Mouse (Mus musculus) thymus, adult 18-20 months (tissue): ENCODE results near the gene Arhgef3.

ENCODE experiments used
- DNase-seq, 2 experiments: peaks; one replicate each; pipeline ENCODE4 v3.0.0; 2022; ENCODE audit warnings: mixed read lengths in 2 of 2

The Arhgef3 gene

DNA sequence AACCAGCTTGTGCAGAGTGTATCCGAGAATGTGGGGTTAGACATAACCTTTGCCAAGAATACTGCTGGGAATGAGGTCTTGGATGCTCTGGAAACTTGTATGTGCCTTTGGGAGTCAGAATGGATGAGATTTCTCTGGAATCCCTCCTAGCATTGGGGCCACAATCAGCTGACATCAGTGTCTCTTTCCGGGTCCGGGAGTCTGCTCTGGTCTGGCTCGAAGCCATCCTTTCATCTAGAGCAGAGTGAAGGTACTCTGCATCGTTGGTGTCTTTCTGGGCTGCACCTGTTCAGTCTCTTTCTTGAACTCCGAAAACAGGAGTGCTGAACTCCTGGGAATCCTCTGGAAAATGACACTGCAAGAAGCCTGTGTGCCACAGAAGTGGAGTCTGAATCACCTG is 1.3 kb downstream of the Arhgef3 start:
- no peak for DNase-seq

DNA sequence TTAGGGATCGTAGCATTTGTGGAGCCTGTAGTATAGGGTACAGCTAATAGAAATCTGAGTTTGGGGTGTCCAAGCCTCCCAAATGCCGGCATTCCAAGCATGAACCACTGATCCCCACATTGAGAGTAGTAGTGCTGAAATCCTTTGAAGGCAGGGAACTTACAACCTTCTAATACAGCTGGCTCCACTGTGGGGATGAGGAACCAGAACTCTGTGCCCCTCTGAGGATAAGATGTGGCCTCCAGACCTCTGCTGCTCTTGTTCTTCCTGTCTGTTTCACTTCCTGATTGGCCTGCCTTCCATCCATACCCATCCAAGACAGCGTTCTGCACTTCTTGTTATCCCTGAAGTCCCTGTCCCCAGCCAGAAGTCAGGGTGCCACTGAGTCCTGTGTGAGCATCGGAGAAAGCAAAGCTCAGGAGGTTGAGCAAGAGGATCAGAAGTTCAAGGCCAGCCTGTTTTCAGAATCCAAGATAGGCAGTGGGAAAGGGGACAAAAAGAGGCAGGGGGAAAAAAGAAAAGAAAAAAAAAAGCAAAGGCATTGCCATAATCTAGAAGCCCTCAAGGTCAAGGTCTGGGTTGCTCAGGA is 2.0 kb downstream of the Arhgef3 start:
- no peak for DNase-seq

DNA sequence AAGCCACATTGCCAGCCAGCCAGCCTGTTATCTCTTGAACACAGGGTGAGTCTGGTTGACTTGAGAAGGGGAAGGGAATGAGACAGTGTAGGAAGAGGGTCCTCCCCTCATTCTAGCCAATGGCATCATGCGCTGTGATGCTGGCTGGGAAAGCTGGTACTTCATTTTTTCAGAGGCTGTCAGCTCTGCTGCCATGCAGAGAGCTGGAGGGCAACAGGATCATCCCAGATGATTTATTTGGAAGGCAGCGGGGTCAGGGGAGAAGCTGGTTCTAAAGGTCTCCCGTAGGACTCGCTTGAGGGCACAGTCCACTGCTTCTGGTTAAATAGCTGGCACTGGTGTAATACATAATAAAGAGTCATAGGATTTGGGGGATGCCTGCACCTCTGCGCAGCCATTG is 3.8 kb downstream of the Arhgef3 start:
- DNase-seq: no peak

DNA sequence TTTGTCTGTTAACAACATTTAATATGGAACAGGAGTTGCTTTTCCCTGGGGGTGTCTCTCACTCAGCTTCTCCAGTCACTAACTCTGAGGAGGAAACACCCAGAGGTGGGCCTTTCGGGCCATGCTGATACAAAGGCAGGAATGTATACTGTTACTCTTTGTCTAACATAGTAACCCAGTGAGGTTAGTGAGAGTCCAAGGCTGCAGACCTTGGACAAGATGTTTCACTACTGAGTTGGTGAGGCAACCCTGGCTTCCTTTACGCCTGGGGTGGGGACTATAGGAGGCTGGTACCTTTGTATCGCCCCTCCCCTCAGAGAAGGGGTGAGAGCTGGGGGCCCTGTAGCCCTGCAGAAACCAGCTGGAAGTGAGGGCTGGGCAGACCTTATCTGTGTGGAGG is 7.9 kb downstream of the Arhgef3 start:
- DNase-seq: no peak

DNA sequence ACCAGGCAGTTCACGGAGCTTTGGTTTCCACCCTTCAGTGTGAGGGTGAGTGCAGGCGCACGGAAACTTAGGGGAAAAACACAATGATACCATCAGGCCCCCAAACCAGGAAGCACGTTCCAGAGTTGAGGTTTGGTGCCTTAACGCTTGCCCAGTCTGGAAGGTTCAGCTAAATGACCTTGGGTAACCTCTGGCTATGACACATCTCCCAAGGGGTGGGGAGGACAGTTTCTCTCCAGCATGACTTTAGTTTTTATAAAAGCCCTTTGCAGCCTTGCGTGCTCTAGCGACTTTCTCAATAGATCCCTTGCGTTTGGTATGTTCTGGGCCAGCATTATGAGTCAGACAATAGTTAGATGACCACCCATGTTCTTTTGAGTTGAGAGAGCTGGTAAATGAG is 8.8 kb downstream of the Arhgef3 start:
- DNase-seq: no peak

DNA sequence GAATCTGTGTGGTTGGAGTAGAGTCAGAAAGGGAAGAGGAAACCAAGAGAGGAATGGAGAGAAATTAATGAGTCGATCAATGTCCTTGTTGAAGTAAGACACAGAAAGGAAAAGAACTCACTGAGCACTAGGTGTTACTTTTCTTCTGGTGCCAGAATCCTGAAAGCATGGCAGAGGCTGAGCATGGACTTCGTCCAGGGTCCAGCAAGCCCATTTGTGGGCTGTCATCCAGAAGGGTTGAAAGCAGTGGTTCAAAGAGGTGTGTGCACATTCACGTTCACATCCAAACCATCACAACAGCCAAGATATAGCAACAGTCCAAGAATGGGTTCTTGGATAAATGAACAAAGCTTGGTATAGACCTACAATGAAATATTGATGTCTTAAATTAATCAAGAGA is 15.3 kb downstream of the Arhgef3 start:
- no peak for DNase-seq

DNA sequence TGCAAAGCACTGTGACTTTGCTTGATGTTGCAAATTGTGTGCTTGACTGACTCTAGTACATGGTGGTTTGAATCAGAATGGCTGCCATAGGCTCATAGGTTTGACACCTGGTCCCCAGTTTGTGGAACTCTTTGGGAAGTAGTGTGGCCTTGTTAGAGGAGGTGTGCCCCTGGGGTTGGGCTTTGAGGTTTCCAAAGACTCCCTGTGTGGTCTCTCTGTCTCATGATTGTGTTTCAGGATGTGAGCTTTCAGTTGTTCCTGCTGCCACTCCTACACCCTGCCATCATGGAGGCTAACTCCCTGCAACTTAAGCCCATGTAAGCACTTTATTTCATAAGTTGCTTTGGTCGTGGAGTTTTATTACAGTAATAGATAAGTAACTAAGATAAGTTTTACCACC is 16.0 kb downstream of the Arhgef3 start:
- DNase-seq: no peak

DNA sequence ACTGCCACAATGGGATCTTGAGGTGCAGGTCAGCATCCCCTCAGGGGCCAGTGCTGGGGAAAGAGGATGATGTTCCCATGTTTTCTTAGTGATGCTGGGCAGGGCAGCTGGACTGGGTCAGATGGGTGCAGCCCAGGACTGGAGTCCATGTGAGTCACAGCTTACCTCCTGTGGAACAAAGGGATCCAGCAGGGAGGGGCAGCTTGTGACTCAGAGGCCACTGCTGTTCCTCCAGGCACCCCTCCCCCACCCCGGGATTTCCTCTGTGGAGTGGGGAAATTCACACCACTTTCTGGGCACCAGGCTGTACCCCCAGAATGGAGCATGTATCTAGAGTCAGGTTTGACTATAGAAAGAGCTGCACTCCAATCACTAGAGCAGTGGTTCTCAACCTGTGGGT is 16.8 kb downstream of the Arhgef3 start:
- no peak for DNase-seq

DNA sequence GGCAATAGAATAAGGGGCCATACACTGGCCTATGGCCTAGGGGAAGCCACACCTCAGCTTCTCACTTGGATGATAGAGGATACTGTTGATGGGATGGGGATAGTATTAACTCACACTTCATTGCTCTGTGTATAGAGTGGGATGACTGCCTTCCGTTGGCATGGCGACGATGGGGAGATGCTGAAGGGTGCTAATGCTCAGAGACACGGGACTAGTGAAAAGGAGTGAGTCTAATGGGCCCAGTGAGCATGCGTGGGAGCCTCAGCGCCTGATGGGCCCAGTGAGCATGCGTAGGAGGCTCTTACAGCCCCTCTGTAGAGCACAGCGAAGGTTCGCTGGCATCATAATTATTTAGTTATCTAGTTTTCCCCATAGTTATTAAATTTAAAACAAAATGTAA is 24.2 kb downstream of the Arhgef3 start:
- no peak for DNase-seq

DNA sequence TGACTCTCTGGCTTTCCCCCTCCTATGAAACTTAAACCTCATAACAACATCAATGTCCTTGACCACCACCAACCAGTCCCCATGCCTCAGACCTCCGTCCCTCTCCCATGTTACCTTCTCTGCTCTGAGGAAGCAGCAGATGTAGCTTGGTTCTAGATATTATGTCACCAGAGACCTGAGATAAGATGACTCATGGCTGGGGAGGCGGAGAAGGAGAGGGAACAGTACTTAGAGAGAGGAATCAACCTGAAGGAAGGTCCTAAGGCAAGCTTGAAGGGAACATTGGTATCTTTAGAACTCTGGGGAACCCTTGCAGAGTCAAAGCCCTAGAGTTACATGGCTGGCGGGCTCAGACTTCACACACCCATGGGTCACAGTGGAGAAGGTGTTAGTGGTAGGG is 25.3 kb downstream of the Arhgef3 start:
- DNase-seq: no peak

DNA sequence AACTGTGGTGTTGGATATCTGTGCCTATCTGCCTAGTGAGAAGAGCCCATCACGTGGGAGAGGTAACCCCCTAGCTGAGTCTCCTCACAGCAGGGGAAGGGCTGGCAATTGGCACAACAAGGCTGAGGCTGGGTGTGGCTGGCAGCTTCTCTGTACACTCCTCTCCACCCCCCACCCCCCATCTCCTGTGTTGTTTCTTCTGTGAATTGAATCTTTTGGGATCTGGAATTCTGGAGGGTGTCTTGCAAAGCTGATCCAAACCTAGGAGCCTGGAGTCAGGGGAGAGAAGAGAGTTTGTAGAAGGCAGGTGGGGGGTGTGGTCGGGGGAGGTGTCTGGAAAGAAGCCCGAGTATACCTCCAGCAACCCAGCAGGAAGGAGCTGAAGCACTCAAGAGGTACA is 26.8 kb downstream of the Arhgef3 start:
- DNase-seq: no peak

DNA sequence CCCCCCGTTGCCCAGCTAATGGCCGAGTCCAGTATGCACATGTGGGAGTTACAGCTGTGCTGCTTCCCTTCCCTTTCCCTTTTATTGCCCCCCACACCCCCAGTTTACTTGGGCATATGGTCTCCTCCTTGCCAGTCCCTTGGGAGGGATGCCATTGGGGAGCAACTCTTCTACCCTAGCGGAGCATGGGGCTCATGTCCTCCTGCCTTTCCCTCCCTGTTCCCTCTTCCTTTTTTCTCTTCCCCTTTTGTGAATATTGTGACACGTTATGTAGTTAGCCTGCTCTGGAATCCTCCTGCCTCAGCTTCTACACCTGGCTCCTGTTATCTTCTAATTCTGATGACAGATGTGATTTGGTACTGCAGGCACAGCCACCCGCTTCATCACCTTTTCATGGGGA is 28.0 kb downstream of the Arhgef3 start:
- DNase-seq: no peak

DNA sequence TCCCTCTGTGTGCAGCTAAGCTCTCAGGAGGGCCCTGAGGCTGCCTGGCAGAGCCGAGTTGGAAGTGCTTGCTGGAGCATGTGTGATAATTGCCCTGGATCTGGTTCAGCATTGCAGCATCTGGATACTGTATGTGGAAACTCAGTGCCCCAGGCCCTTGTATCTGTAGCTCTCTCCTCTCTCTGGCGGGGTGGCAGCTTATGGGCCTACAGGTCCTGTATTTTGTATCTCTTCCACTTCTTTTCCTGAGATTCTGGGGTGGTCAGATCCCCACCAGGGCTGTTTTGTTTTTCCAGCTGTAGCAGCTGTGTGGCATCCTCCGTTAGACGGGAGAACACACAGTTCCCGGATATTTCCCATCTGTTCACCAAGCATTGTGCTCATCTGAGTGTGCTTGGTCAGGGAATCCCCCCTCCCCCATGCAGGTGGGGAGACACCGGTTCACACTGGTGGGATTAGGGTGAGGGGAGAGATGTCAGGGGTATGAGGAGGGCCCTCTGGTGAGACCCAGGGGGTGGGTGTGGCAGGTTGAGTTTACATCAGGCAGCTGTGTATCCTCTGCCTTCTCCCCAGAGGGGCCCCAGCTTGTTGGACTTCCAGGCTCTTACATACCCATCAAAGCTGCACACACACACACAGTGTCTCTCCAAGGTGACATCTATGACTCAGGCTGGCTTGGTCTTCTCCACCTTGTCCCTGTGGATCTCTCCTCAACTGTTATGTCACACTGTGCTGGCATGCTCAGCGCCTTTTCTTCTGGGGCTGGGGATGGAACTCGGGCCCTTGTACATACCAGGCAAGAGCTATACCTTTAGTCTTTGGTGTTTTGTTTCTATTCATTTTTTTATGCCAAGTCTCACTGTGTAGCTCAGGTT is 30.7 kb downstream of the Arhgef3 start:
- no peak for DNase-seq

DNA sequence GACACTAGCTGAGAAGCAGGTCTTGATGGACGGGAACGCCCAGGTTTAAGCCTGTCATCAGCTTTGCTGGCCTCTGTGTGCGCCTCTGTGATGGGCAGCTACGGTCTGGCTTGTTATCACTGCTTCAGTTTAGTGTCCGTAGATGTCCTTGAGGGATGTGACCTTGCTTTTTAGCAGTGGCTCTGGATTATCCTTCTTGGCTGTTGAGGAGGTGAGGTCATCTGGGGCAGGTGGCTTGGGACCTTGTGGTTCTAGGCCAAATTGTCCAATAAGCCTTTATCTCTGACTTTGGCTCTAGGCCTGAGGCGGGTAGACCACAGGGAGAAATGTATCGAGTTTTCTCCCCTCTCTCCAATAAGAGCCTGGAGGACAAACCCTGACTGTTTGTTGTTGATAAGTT is 33.0 kb downstream of the Arhgef3 start:
- DNase-seq: no peak

DNA sequence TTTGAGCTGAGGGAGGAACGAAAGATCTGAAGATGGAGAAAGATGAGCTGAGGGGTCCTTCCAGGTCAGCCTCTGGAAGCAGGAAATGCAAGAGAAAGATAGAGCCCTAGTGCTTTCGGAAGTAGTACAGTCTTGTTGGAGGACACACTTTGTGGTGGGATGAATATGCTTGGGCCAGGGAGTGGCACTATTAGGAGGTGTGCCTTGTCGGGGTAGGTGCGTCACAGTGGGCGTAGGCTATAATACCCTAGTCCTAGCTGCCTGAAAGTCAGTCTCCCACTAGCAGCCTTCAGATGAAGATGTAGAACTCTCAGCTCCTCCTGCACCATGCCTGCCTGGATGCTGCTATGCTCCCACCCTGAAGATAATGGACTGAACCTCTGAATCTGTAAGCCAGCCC is 34.7 kb downstream of the Arhgef3 start:
- DNase-seq: no peak

DNA sequence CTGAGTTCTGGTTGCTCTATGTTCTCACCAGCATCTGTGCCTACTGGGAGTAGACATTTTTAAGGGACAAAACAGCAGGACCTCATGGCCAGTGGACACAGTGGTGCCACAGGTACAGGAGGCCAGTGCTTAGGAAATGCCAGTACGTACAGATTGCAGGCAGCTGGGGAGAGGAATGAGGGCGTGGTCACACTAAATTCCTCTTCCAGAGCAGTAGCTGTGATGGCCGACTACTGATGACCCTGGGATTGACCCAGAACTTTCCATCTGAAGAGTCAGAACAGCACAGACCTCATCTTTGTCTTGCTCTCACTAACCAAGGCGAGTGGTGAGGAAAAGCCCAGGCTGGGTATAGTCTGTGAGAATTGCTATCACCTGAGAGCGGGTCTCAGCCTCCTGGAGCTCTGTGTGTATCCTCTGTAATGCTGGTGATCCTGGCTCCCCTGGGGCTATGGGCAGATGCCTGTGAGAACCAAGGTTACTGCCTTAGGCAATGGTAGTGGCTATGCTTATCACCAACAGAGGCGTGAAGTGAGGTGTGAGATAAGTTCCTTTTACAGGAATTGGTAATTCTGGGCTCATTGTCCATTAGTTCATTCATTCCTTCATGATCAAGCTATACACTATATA is 35.4 kb downstream of the Arhgef3 start:
- no peak for DNase-seq

DNA sequence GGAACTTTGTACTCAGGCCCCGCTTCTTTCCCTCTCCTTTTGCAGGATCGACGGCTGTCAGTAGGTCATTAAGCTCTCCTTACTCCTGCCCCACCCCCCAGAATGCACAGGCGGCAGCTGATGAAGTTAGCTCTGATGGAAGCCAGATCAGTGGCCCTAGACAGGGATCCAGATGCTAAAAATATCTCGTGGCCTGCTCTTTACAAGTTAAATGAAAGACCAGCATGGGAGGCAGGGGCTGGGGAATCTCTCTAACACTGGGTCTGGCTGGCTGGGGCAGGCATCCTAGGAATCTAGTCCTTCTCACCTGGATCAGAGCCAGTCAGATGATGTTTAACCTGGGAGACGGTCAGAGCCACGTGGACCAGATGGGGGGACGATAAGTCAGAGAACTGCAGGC is 36.7 kb downstream of the Arhgef3 start:
- no peak for DNase-seq

DNA sequence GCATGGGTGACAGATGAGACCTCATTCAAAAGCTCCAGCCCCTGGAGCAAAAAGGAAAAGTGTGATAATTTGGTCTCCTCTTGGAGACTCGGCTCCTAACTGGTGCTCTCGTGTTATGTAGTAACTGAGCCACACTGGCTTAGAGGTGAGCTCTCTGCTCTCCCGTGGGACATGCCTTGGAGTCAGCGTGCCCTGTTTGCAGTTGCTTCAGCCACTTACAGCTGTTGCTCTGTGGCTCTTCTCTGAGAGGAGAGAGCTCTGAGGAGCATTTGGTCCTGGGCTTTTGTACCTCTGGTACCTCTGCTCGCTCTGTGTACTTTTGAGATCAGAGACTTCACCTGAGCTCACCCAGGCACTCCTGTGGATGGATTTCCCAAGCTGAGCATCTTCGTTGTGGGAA is 40.4 kb downstream of the Arhgef3 start:
- no peak for DNase-seq

DNA sequence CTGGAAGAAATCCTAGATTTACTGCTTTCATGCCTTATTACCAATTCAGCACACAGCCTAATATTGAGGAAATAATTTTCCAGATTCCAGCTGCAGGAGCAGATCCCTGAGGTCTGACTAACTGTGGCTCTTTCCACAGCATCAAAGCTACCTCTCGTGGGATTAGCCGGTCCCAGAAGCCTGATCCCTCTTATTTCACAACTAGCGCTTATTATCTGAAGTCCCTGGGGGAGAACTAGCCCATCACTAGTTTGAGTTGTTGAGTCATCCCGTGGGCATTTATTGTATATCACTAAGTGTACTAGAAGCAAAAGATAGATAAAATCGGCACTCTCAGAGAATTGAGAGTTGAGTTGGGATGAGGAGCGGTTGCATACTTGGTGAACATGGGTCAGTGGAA is 41.3 kb downstream of the Arhgef3 start:
- DNase-seq: no peak

DNA sequence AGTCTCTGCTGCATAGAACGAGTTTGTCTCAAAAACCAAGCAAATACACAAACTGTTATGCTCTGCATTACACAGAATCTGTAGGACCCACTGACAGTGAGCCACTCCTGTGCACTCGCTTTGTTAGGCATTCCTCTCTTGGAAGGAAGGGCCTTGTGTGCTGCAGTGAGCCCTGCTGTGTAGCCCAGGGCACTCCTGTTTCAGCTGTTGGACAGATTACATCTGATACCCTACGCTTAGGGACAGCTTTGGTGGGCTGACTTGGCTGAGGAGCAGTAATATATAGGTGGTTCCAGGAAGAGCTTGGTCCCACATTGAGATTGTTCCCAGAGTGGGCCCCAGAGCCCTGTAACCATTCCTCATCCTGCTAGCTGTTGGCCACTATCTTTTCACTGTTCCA is 43.4 kb downstream of the Arhgef3 start:
- no peak for DNase-seq

DNA sequence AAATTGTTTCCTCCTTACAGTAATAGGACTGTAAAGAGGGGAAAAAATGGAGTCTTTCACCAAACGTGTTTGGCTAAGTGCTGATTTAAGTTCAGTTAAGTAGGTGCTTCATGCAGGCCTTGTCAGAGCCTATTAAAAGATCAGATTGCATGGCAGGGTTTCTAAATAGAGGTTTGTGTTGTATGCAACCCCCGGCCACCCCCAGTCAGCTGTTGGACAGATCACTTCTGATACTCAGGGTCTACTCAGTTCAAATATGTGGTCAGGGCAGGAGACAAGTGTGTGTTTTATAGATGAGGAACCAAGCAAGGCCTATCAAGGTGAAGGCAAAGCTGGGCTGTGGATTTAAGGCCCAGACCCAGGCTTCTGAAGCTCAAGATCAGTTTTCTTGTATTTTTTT is 44.1 kb downstream of the Arhgef3 start:
- DNase-seq: no peak

DNA sequence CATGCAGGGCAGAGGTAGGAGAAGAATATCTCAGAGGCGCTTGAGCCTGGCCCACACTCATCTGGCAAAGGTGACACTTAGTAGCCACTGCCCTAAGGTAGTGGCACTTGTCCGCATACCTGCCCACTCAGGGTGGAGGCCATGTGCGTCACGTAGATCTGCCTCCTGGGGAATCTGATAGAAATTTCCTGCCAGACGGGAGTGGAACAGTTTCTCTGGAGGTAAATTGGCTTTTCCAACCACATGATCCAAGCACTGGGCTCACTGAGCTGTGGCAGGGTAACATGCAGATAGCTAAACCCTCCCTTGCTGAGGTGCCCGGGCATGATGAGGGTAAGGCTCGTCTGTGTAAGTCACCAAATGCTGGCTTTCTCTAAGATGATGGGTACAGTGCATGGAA is 46.1 kb downstream of the Arhgef3 start:
- DNase-seq: no peak

DNA sequence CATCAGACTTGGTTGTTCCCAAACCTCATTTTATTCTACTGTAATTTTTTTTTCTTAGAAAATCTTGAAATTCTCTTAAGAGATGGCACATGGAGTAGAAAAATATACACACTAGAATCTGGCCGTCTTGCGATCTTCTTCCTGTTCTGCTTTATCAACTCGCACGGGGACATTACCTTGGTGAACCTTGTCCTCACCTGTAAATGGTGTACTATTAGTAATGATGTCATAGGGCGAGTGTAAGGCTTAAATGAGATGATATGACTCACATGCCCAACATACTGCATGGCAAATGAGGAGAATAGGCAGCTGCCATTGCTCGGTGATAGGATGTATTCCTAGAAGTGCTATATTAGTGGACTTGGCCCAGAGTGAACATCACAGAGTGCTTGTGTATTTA is 49.9 kb downstream of the Arhgef3 start:
- DNase-seq: no peak

DNA sequence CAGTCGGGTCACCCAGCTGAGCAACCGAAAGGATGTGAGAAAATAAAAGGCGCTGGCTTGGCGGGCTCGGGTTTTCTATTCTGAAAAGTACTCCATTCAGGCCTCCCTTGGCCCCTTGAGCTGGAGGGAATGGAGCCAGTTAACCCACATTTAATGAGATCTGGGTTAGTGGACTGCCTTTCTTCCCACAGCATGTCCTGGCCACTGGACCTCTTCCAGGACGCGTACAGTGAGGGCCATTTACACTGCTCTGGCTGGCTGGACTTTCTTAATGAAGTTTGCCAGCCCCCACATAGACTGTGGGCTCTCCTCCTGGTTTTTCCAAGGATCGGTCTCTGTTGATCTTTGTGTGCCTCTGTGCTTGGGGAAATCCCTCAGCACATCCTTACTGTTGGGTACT is 52.1 kb downstream of the Arhgef3 start:
- DNase-seq: no peak
